Mouse (Mus musculus): ENCODE results near the gene Sv2a. TPM values are rescaled to one million over a fixed set of nuclear protein-coding genes. Genes with fewer than 3 reads are reported as not detected.
A peak's percentile ranks its signal among the peaks of the same experiment; 100 is the strongest.

Gene Sv2a
- polyA plus RNA-seq, 1 experiment from 2014 or later = 13.5 TPM

DNA sequence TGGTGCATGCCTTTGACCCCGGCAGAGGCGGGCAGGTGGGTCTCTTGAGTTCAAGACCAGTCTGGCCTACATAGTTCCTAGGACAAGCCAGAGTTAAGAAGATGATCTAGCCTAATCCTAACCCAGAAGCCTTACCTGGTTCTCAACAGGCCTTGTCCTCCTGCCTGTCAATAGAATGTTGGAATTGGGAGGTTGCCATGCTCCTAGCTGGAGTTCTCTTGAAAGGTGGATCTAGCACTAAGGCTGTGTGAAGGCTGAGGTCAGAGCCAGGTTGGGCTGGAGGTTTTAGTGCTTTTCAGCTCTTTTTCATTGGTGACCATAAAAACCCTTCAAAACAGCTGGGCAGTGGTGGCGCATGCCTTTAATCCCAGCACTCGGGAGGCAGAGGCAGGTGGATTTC lies 2.5 kb upstream of the Sv2a start:
- Histone ChIP-seq H3K27me3 (replicated peaks) (no peaks in the 10 kb centered on the region), H3K9ac (no peak overlapping the region), H3K9me3 (no peaks in the 10 kb centered on the region), H3K4me1 (peaks cover 41% of the 10 kb centered on the region), H3K27ac (replicated peaks) (no peak overlapping the region), H3K36me3 (peaks cover 55% of the 10 kb centered on the region), H3K4me3 (no peak overlapping the region), H3K4me2 (no peak overlapping the region)
- 92% methylated on average over 4 of the region's 4 CpGs for WGBS
- ATAC-seq (ENCODE audit: extremely low read depth, insufficient number of reproducible peaks, low FRiP score, low TSS enrichment) = no peak

- H3K4me1 ChIP-seq = peaks cover 44% of the 10 kb centered on the region
- 79% methylated on average over 2 of the region's 2 CpGs for WGBS
- no peaks in the 10 kb centered on the region for H3K27me3 ChIP-seq (replicated peaks)
- no peak overlapping the region for H3K27ac ChIP-seq (replicated peaks)
- H3K9ac ChIP-seq = no peak overlapping the region
- H3K4me3 ChIP-seq = no peak overlapping the region
- no peak for ATAC-seq (ENCODE audit: extremely low read depth, insufficient number of reproducible peaks, low FRiP score, low TSS enrichment)
- H3K4me2 ChIP-seq = no peak overlapping the region
- no peaks in the 10 kb centered on the region for H3K9me3 ChIP-seq
- H3K36me3 ChIP-seq = peaks cover 51% of the 10 kb centered on the region
Measured at GRCm38 (mm10) chr3:96178902-96179301, 2.0 kb upstream of the Sv2a start.

- Histone ChIP-seq H3K36me3 (peaks cover 51% of the 10 kb centered on the region), H3K9me3 (no peaks in the 10 kb centered on the region), H3K9ac (no peak overlapping the region), H3K27me3 (replicated peaks) (no peaks in the 10 kb centered on the region), H3K4me3 (no peak overlapping the region), H3K4me1 (peaks cover 41% of the 10 kb centered on the region), H3K27ac (replicated peaks) (no peak overlapping the region), H3K4me2 (no peak overlapping the region)
- 55% methylated on average over 4 of the region's 4 CpGs for WGBS
- ATAC-seq (ENCODE audit: extremely low read depth, insufficient number of reproducible peaks, low FRiP score, low TSS enrichment) = no peak
Measured at GRCm38 (mm10) chr3:96179531-96179930, 1.4 kb upstream of the Sv2a start.

DNA sequence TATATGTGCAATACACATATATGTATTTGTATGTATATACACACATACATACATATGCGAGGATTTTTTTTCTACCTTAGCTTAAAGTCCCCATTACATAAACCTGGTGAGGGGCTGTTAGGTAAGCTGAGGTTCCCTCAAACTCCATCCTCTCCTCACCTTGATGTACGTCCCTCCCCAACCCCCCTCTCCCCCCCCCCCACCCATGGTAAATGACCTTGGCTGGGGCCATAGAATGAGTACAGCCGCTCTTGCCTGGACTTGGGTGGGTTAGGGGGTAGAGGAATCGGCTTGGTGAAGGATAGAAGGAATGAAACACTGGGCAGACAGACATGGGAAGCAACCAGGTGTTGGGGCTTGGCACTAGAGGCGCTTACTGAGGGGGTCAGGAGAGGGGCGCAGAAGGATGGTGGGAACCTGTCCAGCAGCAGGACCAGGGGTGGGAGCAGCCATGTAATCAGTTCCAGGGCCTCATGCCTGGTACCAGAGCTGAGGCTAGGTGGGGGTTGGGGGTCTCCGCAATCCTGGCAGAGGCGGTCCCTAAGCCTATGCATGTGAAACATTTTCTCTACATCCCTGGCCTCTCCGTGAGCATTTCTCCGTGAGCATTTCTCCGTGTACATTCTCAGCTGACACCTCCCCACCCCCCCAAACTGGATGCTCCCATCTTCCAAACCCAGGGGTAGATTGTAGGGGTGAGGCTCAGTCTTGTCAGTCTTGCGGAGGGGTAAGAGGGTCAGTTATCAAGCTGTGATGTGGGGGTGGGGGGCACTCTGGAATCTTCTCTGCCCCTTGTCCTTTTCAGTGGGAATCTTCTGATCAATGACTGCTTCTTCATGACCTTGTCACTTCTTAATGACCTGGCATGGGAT lies 795 bp downstream of the Sv2a start:
- peak; percentile 35; the same call in 1 of the 2 replicates for ATAC-seq (ENCODE audit: extremely low read depth, insufficient number of reproducible peaks, low FRiP score, low TSS enrichment)
- Histone ChIP-seq H3K9me3 (no peaks in the 10 kb centered on the region), H3K27ac (replicated peaks) (peak overlapping the region; percentile 96), H3K9ac (peak overlapping the region; percentile 88), H3K4me2 (peak overlapping the region; percentile 70), H3K36me3 (peaks cover 49% of the 10 kb centered on the region), H3K4me3 (peak overlapping the region; percentile 74), H3K27me3 (replicated peaks) (no peaks in the 10 kb centered on the region), H3K4me1 (peaks cover 37% of the 10 kb centered on the region)
- WGBS = 20% methylated on average over 12 of the region's 12 CpGs

DNA sequence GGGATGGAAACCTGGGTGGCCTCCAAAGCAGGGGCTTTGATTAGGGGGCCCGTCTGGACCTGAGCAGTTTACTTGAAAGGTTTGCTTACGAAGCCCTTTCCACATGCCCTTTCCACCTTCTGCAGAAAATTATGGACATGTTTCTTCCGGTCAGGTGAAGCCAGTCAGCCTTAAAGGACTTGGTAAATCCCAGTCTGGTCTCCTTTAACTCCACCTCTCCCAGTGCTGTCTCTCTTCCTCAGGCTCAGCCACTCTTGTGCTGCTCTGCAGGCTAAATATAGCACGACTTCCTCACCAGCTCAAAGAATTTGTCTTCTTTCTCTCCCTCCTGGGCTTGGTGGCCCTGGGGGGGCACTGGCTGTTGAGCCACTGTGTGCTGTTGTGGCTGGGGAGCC lies 1.4 kb downstream of the Sv2a start:
- Histone ChIP-seq H3K36me3 (peaks cover 51% of the 10 kb centered on the region), H3K27me3 (replicated peaks) (no peaks in the 10 kb centered on the region), H3K9me3 (no peaks in the 10 kb centered on the region), H3K4me3 (peak overlapping the region; percentile 74), H3K4me1 (peaks cover 37% of the 10 kb centered on the region), H3K4me2 (peak overlapping the region; percentile 70), H3K27ac (replicated peaks) (peak overlapping the region; percentile 96), H3K9ac (peak overlapping the region; percentile 88)
- 8% methylated on average over 4 of the region's 4 CpGs for WGBS
- no peak for ATAC-seq (ENCODE audit: extremely low read depth, insufficient number of reproducible peaks, low FRiP score, low TSS enrichment)

- no peaks in the 10 kb centered on the region for H3K9me3 ChIP-seq
- no peaks in the 10 kb centered on the region for H3K27me3 ChIP-seq (replicated peaks)
- no peak for ATAC-seq (ENCODE audit: extremely low read depth, insufficient number of reproducible peaks, low FRiP score, low TSS enrichment)
- no peak overlapping the region for H3K9ac ChIP-seq
- H3K4me1 ChIP-seq = peaks cover 11% of the 10 kb centered on the region
- no peak overlapping the region for H3K4me2 ChIP-seq
- H3K27ac ChIP-seq (replicated peaks) = no peak overlapping the region
- 54% methylated on average over 12 of the region's 12 CpGs for WGBS
- peaks cover 77% of the 10 kb centered on the region for H3K36me3 ChIP-seq
- no peak overlapping the region for H3K4me3 ChIP-seq
Measured at GRCm38 (mm10) chr3:96192977-96193376, 12.0 kb downstream of the Sv2a start.

GRCm38 (mm10) chr3:96194966-96195365 lies 14.0 kb downstream of the Sv2a start:
- Histone ChIP-seq H3K4me3 (no peak overlapping the region), H3K9me3 (no peaks in the 10 kb centered on the region), H3K27me3 (replicated peaks) (no peaks in the 10 kb centered on the region), H3K4me1 (peaks cover 15% of the 10 kb centered on the region), H3K9ac (no peak overlapping the region), H3K36me3 (peaks cover 59% of the 10 kb centered on the region), H3K4me2 (no peak overlapping the region), H3K27ac (replicated peaks) (no peak overlapping the region)
- ATAC-seq (ENCODE audit: extremely low read depth, insufficient number of reproducible peaks, low FRiP score, low TSS enrichment) = no peak
- 80% methylated on average over 10 of the region's 10 CpGs for WGBS

GRCm38 (mm10) chr3:96195616-96196313 lies 14.8 kb downstream of the Sv2a start:
- peaks cover 15% of the 10 kb centered on the region for H3K4me1 ChIP-seq
- peaks cover 51% of the 10 kb centered on the region for H3K36me3 ChIP-seq
- H3K4me3 ChIP-seq = no peak overlapping the region
- H3K9me3 ChIP-seq = no peaks in the 10 kb centered on the region
- no peaks in the 10 kb centered on the region for H3K27me3 ChIP-seq (replicated peaks)
- ATAC-seq (ENCODE audit: extremely low read depth, insufficient number of reproducible peaks, low FRiP score, low TSS enrichment) = no peak
- WGBS = 90% methylated on average over 11 of the region's 11 CpGs
- H3K4me2 ChIP-seq = no peak overlapping the region
- no peak overlapping the region for H3K27ac ChIP-seq (replicated peaks)
- H3K9ac ChIP-seq = no peak overlapping the region

DNA sequence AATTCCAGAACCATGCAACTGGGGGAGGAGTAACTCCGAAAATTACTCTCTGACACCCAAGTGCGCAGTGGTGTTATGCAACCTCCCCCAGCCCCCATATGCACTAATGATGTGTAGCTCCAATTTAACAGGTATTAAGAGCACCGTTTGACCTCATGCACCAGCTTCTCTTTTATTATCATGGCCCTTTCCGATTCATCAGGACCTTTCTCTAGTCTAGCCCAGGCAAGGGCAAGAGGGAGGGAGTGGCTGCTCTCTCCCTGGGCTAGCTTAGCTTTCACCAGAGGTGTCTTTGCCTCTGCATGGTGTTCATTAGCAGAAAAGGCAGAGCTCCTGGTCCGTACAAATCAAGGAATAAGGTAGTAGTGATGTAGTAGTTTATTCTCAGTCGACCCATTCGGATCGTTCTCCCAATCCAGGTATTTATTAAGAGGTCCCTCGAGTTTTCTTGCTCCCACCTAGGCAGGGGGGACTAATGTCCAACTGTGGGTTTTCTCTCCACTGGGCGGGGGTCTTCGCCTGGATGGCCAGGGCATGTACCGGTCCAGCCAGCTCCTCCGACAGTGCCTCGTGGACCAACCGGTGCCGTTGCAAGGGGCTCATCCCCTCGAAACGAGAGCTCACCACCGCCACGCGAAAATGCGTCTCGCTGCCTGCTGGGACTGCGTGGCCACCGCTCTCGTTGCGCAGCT lies 15.6 kb downstream of the Sv2a start:
- Histone ChIP-seq H3K9ac (peak overlapping the region; percentile 85), H3K36me3 (peaks cover 44% of the 10 kb centered on the region), H3K4me3 (peak overlapping the region; percentile 66), H3K27me3 (replicated peaks) (no peaks in the 10 kb centered on the region), H3K4me2 (peak overlapping the region; percentile 84), H3K27ac (replicated peaks) (peak overlapping the region; percentile 83), H3K4me1 (peaks cover 15% of the 10 kb centered on the region), H3K9me3 (no peaks in the 10 kb centered on the region)
- WGBS = 18% methylated on average over 27 of the region's 27 CpGs
- ATAC-seq (ENCODE audit: extremely low read depth, insufficient number of reproducible peaks, low FRiP score, low TSS enrichment) = no peak

DNA sequence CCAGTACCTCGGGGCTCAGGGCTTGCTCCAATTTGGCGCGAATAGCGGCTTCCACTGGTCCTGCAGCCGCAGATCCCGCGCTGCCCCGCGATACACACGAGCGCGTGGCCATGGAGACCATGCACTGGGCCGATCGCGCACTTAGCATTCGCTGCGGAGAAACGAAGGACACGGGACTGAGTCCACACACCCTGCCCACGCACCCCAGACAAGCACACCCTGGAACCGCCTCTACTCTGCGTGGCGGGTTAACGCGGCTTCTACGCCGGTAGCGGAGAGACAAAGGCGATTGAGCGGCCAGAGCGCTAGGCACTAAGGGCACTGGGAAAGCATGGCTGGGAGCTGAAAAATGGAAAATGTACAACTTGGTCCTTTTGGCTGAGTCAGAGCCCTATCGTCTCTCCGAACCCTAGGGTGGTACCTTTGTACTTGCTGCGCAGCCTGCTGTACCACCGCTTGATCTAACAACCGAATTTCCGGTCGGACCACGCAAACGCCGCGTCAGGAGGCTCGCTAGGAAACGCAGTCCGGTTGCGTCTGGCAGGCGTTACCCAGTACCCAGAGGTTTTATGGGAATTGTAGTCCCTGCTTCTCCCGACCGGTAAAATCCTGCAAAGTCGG lies 16.3 kb downstream of the Sv2a start:
- peak overlapping the region; percentile 66 for H3K4me3 ChIP-seq
- under 1% methylated on average over 50 of the region's 50 CpGs for WGBS
- peak overlapping the region; percentile 83 for H3K27ac ChIP-seq (replicated peaks)
- H3K9ac ChIP-seq = peak overlapping the region; percentile 85
- peaks cover 15% of the 10 kb centered on the region for H3K4me1 ChIP-seq
- peaks cover 37% of the 10 kb centered on the region for H3K36me3 ChIP-seq
- peak overlapping the region; percentile 84 for H3K4me2 ChIP-seq
- H3K9me3 ChIP-seq = no peaks in the 10 kb centered on the region
- H3K27me3 ChIP-seq (replicated peaks) = no peaks in the 10 kb centered on the region
- peak; percentile 71 for ATAC-seq (ENCODE audit: extremely low read depth, insufficient number of reproducible peaks, low FRiP score, low TSS enrichment)

DNA sequence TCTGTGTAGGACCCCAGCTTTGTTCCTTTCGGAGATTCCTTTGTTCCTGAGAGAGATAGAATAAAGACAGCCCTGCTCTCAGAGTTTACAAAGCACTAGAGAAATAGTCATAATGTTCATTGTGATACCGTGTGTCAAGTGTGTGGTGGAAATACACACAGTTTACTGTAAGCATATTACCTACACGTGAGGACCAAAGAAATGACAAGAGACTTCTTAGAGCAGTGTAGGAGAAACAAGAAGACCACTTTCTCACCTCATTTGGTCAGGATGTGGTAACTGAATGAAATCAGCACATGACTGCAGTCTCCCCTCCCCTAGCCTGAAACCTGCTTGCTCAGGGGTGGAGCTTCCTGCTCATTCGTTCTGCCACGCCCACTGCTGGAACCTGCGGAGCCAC lies 17.2 kb downstream of the Sv2a start:
- Histone ChIP-seq H3K27me3 (replicated peaks) (no peaks in the 10 kb centered on the region), H3K9me3 (no peaks in the 10 kb centered on the region), H3K4me1 (peaks cover 15% of the 10 kb centered on the region), H3K9ac (peak overlapping the region; percentile 72), H3K4me3 (peak overlapping the region; percentile 66), H3K36me3 (peaks cover 28% of the 10 kb centered on the region), H3K4me2 (peak overlapping the region; percentile 84), H3K27ac (replicated peaks) (no peak overlapping the region; the same call in 1 of the 2 replicates)
- WGBS = 6% methylated on average over 6 of the region's 6 CpGs
- ATAC-seq (ENCODE audit: extremely low read depth, insufficient number of reproducible peaks, low FRiP score, low TSS enrichment) = no peak

Measured in heart, embryonic 13.5 days (tissue).